Mouse (Mus musculus) midbrain, embryonic 10.5 days (tissue): ENCODE results near the gene Nup50. TPM values are rescaled to one million over a fixed set of nuclear protein-coding genes. Genes with fewer than 3 reads are reported as not detected.
A peak's percentile ranks its signal among the peaks of the same experiment; 100 is the strongest.

ENCODE experiments used
- DNase-seq: peaks from one replicate; pipeline ENCODE4 v3.0.0-alpha.2; 2017; ENCODE audit warnings: low spot score
- H3K27ac ChIP-seq: fragments of 300-500 bp; sonication (generic); replicated peaks from 2 replicates; pipeline ENCODE4 v1.5.1; 2016; ENCODE audit warnings: mild to moderate bottlenecking
- H3K27me3 ChIP-seq: fragments of 300-500 bp; sonication (generic); 2 replicates; pipeline ENCODE4 v1.6.1; 2016; ENCODE audit warnings: low read depth, mild to moderate bottlenecking; ENCODE audit not compliant: poor library complexity, severe bottlenecking
- H3K36me3 ChIP-seq: fragments of 300-500 bp; sonication (generic); 2 replicates; pipeline ENCODE4 v1.6.1; 2016; ENCODE audit warnings: mild to moderate bottlenecking, moderate library complexity
- H3K4me1 ChIP-seq: fragments of 300-500 bp; sonication (generic); 2 replicates; pipeline ENCODE4 v1.6.1; 2016
- H3K4me3 ChIP-seq: fragments of 300-500 bp; sonication (generic); 2 replicates; pipeline ENCODE4 v1.5.1; 2016; ENCODE audit warnings: mild to moderate bottlenecking, moderate library complexity
- H3K9me3 ChIP-seq: fragments of 300-500 bp; sonication (generic); replicated peaks from 2 replicates; pipeline ENCODE4 v1.6.1; 2016; ENCODE audit warnings: mild to moderate bottlenecking
- WGBS: fragments of 180-500 bp; shearing (Covaris S2); methylation state at CpG from one replicate; pipeline ENCODE4 v1.1.7; 2016; 5-methylcytosine and 5-hydroxymethylcytosine counted together
- polyA plus RNA-seq: library from polyadenylated mRNA; unstranded; fragments of >200 nt; fragmentation: Nextera tagmentation; extraction: Ambion mirVana; gene quantifications from 2 replicates; pipeline ENCODE4 v1.2.1, GENCODE M21; 2016

Nup50 gene
- polyA plus RNA-seq, 1 experiment from 2014 or later = 70.7 TPM

GRCm38 (mm10) chr15:84923508-84924181, 434 bp downstream of the Nup50 start:
- Histone ChIP-seq H3K4me1 (peaks cover 39% of the 10 kb centered on the region), H3K27me3 (no peaks in the 10 kb centered on the region), H3K9me3 (no peaks in the 10 kb centered on the region), H3K4me3 (peak overlapping the region; percentile 97), H3K27ac (peak overlapping the region; percentile 97), H3K36me3 (peaks cover 43% of the 10 kb centered on the region)
- no peak for DNase-seq
- WGBS = under 1% methylated on average over 68 of the region's 68 CpGs

GRCm38 (mm10) chr15:84924781-84925315, 1.6 kb downstream of the Nup50 start:
- Histone ChIP-seq H3K27me3 (no peaks in the 10 kb centered on the region), H3K4me3 (peak overlapping the region; percentile 97), H3K9me3 (no peaks in the 10 kb centered on the region), H3K36me3 (peaks cover 50% of the 10 kb centered on the region), H3K4me1 (peaks cover 39% of the 10 kb centered on the region), H3K27ac (peak overlapping the region; percentile 97; the same call in 1 of the 2 replicates)
- 25% methylated on average over 9 of the region's 9 CpGs for WGBS
- no peak for DNase-seq

GRCm38 (mm10) chr15:84925495-84926018, 2.3 kb downstream of the Nup50 start:
- peaks cover 56% of the 10 kb centered on the region for H3K36me3 ChIP-seq
- WGBS = 60% methylated on average over 1 of the region's 1 CpGs
- no peak for DNase-seq
- peak overlapping the region; percentile 97; the same call in 1 of the 2 replicates for H3K4me3 ChIP-seq
- H3K4me1 ChIP-seq = peaks cover 39% of the 10 kb centered on the region
- H3K27me3 ChIP-seq = no peaks in the 10 kb centered on the region
- H3K27ac ChIP-seq = no peak overlapping the region
- H3K9me3 ChIP-seq = no peaks in the 10 kb centered on the region

- no peaks in the 10 kb centered on the region for H3K4me1 ChIP-seq
- H3K36me3 ChIP-seq = peaks cover 100% of the 10 kb centered on the region
- no peak for DNase-seq
- H3K9me3 ChIP-seq = no peaks in the 10 kb centered on the region
- 82% methylated on average over 5 of the region's 5 CpGs for WGBS
- no peak overlapping the region for H3K27ac ChIP-seq
- H3K4me3 ChIP-seq = no peak overlapping the region
- H3K27me3 ChIP-seq = no peaks in the 10 kb centered on the region
These were observed 9.1 kb downstream of the Nup50 start for GRCm38 (mm10) chr15:84932351-84932750.

DNA sequence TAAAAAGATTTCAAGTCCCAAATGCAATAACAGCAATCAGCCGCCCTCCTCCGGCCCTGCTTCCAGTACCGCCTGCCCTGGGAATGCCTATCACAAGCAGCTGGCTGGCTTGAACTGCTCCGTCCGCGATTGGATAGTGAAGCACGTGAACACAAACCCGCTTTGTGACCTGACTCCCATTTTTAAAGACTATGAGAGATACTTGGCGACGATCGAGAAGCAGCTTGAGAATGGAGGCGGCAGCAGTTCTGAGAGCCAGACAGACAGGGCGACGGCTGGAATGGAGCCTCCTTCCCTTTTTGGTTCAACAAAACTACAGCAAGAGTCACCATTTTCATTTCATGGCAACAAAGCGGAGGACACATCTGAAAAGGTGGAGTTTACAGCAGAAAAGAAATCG, 11.7 kb downstream of the Nup50 start:
- Histone ChIP-seq H3K27ac (no peak overlapping the region), H3K27me3 (no peaks in the 10 kb centered on the region), H3K4me1 (no peaks in the 10 kb centered on the region), H3K4me3 (no peak overlapping the region), H3K36me3 (peaks cover 100% of the 10 kb centered on the region), H3K9me3 (no peaks in the 10 kb centered on the region)
- no peak for DNase-seq
- 95% methylated on average over 16 of the region's 16 CpGs for WGBS

DNA sequence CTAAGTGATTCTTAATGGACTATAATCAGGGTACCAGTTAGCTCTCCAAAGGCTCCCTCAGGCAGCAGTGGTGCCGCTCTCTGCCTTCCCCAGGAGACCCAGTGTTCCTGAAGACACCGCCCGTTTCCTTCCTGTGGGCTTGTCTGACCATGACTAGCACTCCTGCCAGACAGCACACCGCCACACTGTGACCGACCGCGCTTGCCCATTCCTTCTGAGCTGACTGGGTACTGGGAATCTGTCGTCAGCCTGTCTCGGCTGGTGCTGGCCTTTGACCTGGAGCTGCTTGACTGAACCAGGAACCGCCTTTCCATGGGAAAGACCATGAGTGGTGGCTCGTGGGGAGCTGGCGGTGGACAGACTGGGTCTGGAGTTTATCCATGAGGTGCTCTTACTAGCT, 16.9 kb downstream of the Nup50 start:
- no peak for DNase-seq
- Histone ChIP-seq H3K4me1 (no peaks in the 10 kb centered on the region), H3K27me3 (no peaks in the 10 kb centered on the region), H3K4me3 (no peak overlapping the region), H3K27ac (no peak overlapping the region), H3K9me3 (no peaks in the 10 kb centered on the region), H3K36me3 (peaks cover 86% of the 10 kb centered on the region)
- 75% methylated on average over 12 of the region's 12 CpGs for WGBS

- WGBS = 83% methylated on average over 11 of the region's 11 CpGs
- no peak for DNase-seq
- Histone ChIP-seq H3K9me3 (no peaks in the 10 kb centered on the region), H3K27ac (no peak overlapping the region), H3K27me3 (no peaks in the 10 kb centered on the region), H3K36me3 (peaks cover 71% of the 10 kb centered on the region), H3K4me3 (no peak overlapping the region), H3K4me1 (no peaks in the 10 kb centered on the region)
These were observed 19.6 kb downstream of the Nup50 start for GRCm38 (mm10) chr15:84942647-84943285.

DNA sequence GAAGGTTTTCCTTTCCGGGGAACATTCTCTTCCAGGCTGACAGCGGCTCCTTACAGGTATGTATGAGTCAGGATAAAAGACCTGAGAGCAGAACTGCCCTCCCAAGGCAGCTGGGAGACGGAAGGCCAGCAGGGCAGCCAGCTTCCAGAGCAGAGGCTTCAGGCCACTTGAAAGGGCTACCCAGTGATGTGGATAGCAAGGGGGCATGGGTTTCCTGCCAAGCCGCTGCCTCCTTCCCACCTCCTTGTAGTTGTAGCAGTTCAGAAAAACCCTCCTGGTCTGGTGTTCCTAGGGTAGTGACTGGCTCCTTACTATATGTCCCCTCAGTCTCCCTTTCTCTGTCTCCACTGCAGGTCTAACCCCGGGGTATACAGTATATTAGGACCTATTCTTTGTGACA, 21.1 kb downstream of the Nup50 start:
- 89% methylated on average over 5 of the region's 5 CpGs for WGBS
- H3K36me3 ChIP-seq = peaks cover 71% of the 10 kb centered on the region
- H3K4me3 ChIP-seq = no peak overlapping the region
- no peak for DNase-seq
- no peaks in the 10 kb centered on the region for H3K27me3 ChIP-seq
- H3K27ac ChIP-seq = no peak overlapping the region
- H3K9me3 ChIP-seq = no peaks in the 10 kb centered on the region
- H3K4me1 ChIP-seq = no peaks in the 10 kb centered on the region

GRCm38 (mm10) chr15:84948990-84949389, 25.8 kb downstream of the Nup50 start:
- DNase-seq = no peak
- Histone ChIP-seq H3K27me3 (no peaks in the 10 kb centered on the region), H3K36me3 (peaks cover 74% of the 10 kb centered on the region), H3K27ac (no peak overlapping the region), H3K9me3 (no peaks in the 10 kb centered on the region), H3K4me3 (no peak overlapping the region), H3K4me1 (no peaks in the 10 kb centered on the region)
- WGBS = 93% methylated on average over 14 of the region's 14 CpGs

DNA sequence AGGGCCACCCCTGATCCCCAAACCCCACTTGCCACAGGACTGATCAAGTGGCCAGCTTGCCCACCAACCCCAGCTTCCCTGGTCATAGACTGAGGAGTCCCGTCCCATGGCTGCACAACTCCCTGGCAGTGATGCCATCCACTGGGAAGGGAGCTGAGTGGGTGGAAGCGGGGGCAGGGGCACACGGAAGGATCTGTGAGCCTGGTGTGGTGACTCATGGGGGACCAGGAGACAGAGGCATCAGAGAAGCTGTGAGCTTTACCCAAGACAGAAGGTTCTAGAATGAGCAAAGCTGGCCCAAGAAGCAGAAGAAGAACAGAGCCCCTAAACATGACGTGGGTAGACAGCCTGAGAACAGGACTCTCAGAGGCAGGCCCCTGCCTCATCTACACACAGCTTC, 26.8 kb downstream of the Nup50 start:
- H3K27me3 ChIP-seq = no peaks in the 10 kb centered on the region
- H3K9me3 ChIP-seq = no peaks in the 10 kb centered on the region
- no peak overlapping the region for H3K27ac ChIP-seq
- H3K4me1 ChIP-seq = no peaks in the 10 kb centered on the region
- DNase-seq = no peak
- no peak overlapping the region for H3K4me3 ChIP-seq
- WGBS = 89% methylated on average over 4 of the region's 4 CpGs
- H3K36me3 ChIP-seq = peaks cover 84% of the 10 kb centered on the region

DNA sequence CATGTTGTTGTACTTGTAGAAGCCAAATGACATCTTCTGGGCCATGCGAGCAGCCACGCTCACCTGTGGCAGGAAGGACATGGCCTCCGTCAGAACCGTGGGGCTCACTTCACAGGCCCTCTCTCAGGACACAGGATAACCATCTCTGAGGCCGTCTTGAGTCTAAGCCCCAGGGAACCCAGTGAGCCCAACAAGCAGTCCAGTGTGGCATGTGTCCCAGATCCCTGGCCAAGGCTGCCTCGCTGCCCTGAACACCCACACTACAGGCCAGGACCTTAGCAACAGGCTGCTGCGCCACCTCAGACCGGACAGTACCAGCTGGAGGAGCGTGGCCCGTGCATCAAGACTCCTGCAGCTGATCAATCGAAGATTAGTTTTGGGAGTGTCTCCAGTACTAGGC, 30.0 kb downstream of the Nup50 start:
- Histone ChIP-seq H3K36me3 (peaks cover 94% of the 10 kb centered on the region), H3K4me1 (peaks cover 9% of the 10 kb centered on the region), H3K4me3 (no peak overlapping the region), H3K9me3 (no peaks in the 10 kb centered on the region), H3K27ac (no peak overlapping the region), H3K27me3 (no peaks in the 10 kb centered on the region)
- no peak for DNase-seq
- 92% methylated on average over 11 of the region's 11 CpGs for WGBS

DNA sequence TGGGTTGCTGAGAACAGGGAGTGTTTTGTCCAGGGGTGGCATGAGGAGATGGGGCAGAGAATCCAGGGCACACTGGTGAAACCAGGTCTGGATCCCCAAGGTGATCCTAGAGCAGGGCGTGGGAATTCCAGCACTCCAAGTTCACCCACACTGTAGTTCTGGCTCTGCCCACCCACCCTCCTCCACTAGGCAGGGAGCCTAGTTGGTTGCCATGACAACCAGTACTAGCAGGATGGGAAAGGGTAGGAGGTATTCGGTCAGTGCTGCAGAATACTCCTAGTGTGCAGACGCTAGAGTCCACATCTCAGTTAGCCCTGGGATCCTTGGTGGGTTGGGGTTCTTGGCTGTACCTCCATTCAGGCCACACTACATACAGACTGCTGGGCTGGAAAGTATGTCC, 34.6 kb downstream of the Nup50 start:
- no peak overlapping the region for H3K4me3 ChIP-seq
- H3K27me3 ChIP-seq = no peaks in the 10 kb centered on the region
- 43% methylated on average over 3 of the region's 3 CpGs for WGBS
- peaks cover 29% of the 10 kb centered on the region for H3K4me1 ChIP-seq
- DNase-seq = no peak
- peaks cover 68% of the 10 kb centered on the region for H3K36me3 ChIP-seq
- no peak overlapping the region for H3K27ac ChIP-seq
- H3K9me3 ChIP-seq = no peaks in the 10 kb centered on the region

GRCm38 (mm10) chr15:84958331-84958730, 35.1 kb downstream of the Nup50 start:
- Histone ChIP-seq H3K27me3 (no peaks in the 10 kb centered on the region), H3K4me3 (no peak overlapping the region), H3K27ac (no peak overlapping the region), H3K9me3 (no peaks in the 10 kb centered on the region), H3K36me3 (peaks cover 63% of the 10 kb centered on the region), H3K4me1 (peaks cover 29% of the 10 kb centered on the region)
- WGBS = 90% methylated on average over 3 of the region's 3 CpGs
- no peak for DNase-seq
